8 mouse cellular contexts compared by ENCODE assay signal in genomic region chr3:106547171-106547923, GRCm38 (mm10). TPM values are rescaled to one million over a fixed set of nuclear protein-coding genes. Genes with fewer than 3 reads are reported as not detected.
DNase-seq lines count a peak whose midpoint lies in the region; ATAC-seq and TF ChIP-seq lines count a peak whose summit lies in the region.

Dram2 (plus strand) TSS chr3:106547798.
Cept1 (minus strand) TSS chr3:106547802.

- under 1% methylated on average over 62 of the region's 63 CpGs for WGBS in forebrain, embryonic 15.5 days
- under 1% methylated on average over 63 of the region's 63 CpGs for WGBS in lung, adult 2 months

- intact Hi-C loops in heart, postnatal 25 days (cut with DNase I): loop anchor here (5.0 to 10.0 kb wide), 2 partner anchors 175 to 583 kb away; partner anchors contain the start of gene Atp5f1

- in situ Hi-C loops in ES-E14 (cut with MboI; ENCODE audit: low sequenced_read_pairs in 2 of 2, unreplicated experiment in 2 of 2): no loop called here

- peak; percentile 78; the same call in 1 of the 2 replicates for TF ChIP-seq POLR2A in lung, adult 2 months (IDR thresholded peaks at IDR 0.05; ENCODE audit: borderline replicate concordance, extremely low read depth, low read depth, low read length)

- peak within 1 kb of the TSS; percentile 87 to 90 for H3K4me3 ChIP-seq in ES-E14 (ENCODE audit: insufficient read depth in 1 of 2, low read depth in 1 of 2, low read length in 2 of 2, poor library complexity in 1 of 2, severe bottlenecking in 1 of 2)
- peak within 1 kb of the TSS; percentile 88 for H3K4me3 ChIP-seq in forebrain, embryonic 15.5 days
- peak within 1 kb of the TSS; percentile 80 for H3K4me3 ChIP-seq in lung, adult 2 months (replicated peaks; ENCODE audit: extremely low read depth, low read depth, low read length)

- no peak for TF ChIP-seq CTCF in lung, adult 2 months (IDR thresholded peaks at IDR 0.05; ENCODE audit: insufficient read depth, low read length)

- ATAC-seq in forebrain, embryonic 15.5 days (replicated peaks): peak; percentile 98
- peak; percentile 97 for ATAC-seq in neutrophil, adult 5-6 weeks (ENCODE audit: extremely low read depth, insufficient number of reproducible peaks, low FRiP score, poor library complexity, severe bottlenecking)

- no peaks in the 10 kb centered on the region for H3K27me3 ChIP-seq in forebrain, embryonic 15.5 days

- peak within 1 kb of the TSS; percentile 66 for H3K4me2 ChIP-seq in forebrain, embryonic 15.5 days (replicated peaks)

- no peaks in the 10 kb centered on the region for H3K36me3 ChIP-seq in ES-E14 (ENCODE audit: control insufficient read depth, insufficient read depth, low read length, poor library complexity, severe bottlenecking)
- H3K36me3 ChIP-seq in forebrain, embryonic 15.5 days: no peaks in the 10 kb centered on the region

- peak within 1 kb of the TSS; percentile 83 for H3K27ac ChIP-seq in ES-E14 (ENCODE audit: insufficient read depth, low read depth, low read length, poor library complexity, severe bottlenecking)
- H3K27ac ChIP-seq in forebrain, embryonic 15.5 days (replicated peaks): peak within 1 kb of the TSS; percentile 92

- peak within 1 kb of the TSS; percentile 90 for H3K9ac ChIP-seq in ES-E14 (ENCODE audit: insufficient read depth, low read depth, low read length, poor library complexity, severe bottlenecking)
- peak within 1 kb of the TSS; percentile 89 for H3K9ac ChIP-seq in forebrain, embryonic 15.5 days (replicated peaks)

- peaks cover 0 to 2% of the 10 kb centered on the region in 2 experiments; a peak in 1 of 4 replicates for H3K4me1 ChIP-seq in ES-E14 (ENCODE audit: control insufficient read depth in 2 of 2, insufficient read depth in 2 of 2, low read length in 2 of 2, poor library complexity in 1 of 2)
- peaks cover 27% of the 10 kb centered on the region for H3K4me1 ChIP-seq in forebrain, embryonic 15.5 days
- peaks cover 16% of the 10 kb centered on the region for H3K4me1 ChIP-seq in lung, adult 2 months (ENCODE audit: control insufficient read depth, insufficient read depth, low read length)

- DNase-seq in ES-E14 (ENCODE audit: low read depth, low spot score): peak; percentile 91
- DNase-seq in cerebellum, adult 11-12 months: peak; percentile 92
- DNase-seq in heart, postnatal 25 days (ENCODE audit: low spot score): peak; percentile 87
- peak; percentile 91 to 97 for DNase-seq in layer of hippocampus, adult 18-20 months (ENCODE audit: low spot score in 2 of 2)
- DNase-seq in lung, adult 2 months: peak; percentile 87
- peak; percentile 89 to 93 for DNase-seq in thymus, adult 18-20 months

- no peaks in the 10 kb centered on the region for H3K9me3 ChIP-seq in ES-E14 (ENCODE audit: control insufficient read depth, insufficient read depth, low read depth, low read length)
- H3K9me3 ChIP-seq in forebrain, embryonic 15.5 days: no peaks in the 10 kb centered on the region

TF ChIP-seq in ES-E14, 5 proteins besides CTCF, POLR2A, EP300 and RAD21:
- peak; percentile 16; the same call in 1 of the 2 replicates for TF ChIP-seq HCFC1 (IDR thresholded peaks at IDR 0.05; ENCODE audit: borderline replicate concordance, insufficient read depth, low read length)
- TF ChIP-seq ZNF384 (IDR thresholded peaks at IDR 0.05; ENCODE audit: low read depth, low read length): no peak
- TF ChIP-seq MAFK (IDR thresholded peaks at IDR 0.05; ENCODE audit: insufficient read depth, low read depth, low read length): no peak
TF ChIP-seq in ES-E14: peak in this region for 1.

RNA-seq across cellular contexts. Expression of gene Dram2, which starts in this region (rescaled TPM):
- total RNA-seq in ES-E14 (2012; rRNA removed): 14.9 and 15.1 TPM in 2 replicates
- polyA plus RNA-seq in forebrain, embryonic 15.5 days (2015; fragmentation: Nextera tagmentation; extraction: Ambion mirVana): 51.6 and 55.6 TPM in 2 replicates
- 10 to 100 TPM; 90.5 to 94.4 TPM for total RNA-seq in heart, postnatal 25 days (2021)
- total RNA-seq in layer of hippocampus, adult 18-20 months (2021): 10 to 100 TPM; 29.5 to 29.8 TPM
- polyA plus RNA-seq in lung, adult 2 months (2012; rRNA removed): 43.6 and 65.9 TPM in 2 replicates
- 43.8 and 56.6 TPM in 2 replicates for total RNA-seq in neutrophil, adult 5-6 weeks (2017)

RNA-seq across cellular contexts. Expression of gene Cept1, which starts in this region (rescaled TPM):
- 46.2 and 55.3 TPM in 2 replicates for total RNA-seq in ES-E14 (2012; rRNA removed)
- 41.3 and 49.9 TPM in 2 replicates for polyA plus RNA-seq in forebrain, embryonic 15.5 days (2015; fragmentation: Nextera tagmentation; extraction: Ambion mirVana)
- 10 to 100 TPM; 19.2 to 20.5 TPM for total RNA-seq in heart, postnatal 25 days (2021)
- total RNA-seq in layer of hippocampus, adult 18-20 months (2021): 10 to 100 TPM; 45.5 to 45.9 TPM
- 15.6 and 25.2 TPM in 2 replicates for polyA plus RNA-seq in lung, adult 2 months (2012; rRNA removed)
- total RNA-seq in neutrophil, adult 5-6 weeks (2017): 87.7 and 91.4 TPM in 2 replicates

Comparison
In these comparisons a context has a peak if more than half of its experiments do, and no peak if none do; other contexts are left out.
1. Peak in every context shown above with its lines: DNase-seq, ATAC-seq, H3K4me3 ChIP-seq and H3K27ac ChIP-seq.